Mouse (Mus musculus) megakaryocyte, embryonic 14.5 days (primary cell): ENCODE data around the gene Atp5l. TPM values are rescaled to one million over a fixed set of nuclear protein-coding genes. Genes with fewer than 3 reads are reported as not detected.

Experiments used
- H3K27me3 ChIP-seq: replicated peaks from 2 replicates; pipeline ENCODE3; 2012; ENCODE audit warnings: inconsistent platforms
- H3K36me3 ChIP-seq: replicated peaks from 2 replicates; pipeline ENCODE3; 2012; ENCODE audit warnings: low read length, inconsistent platforms, mixed read lengths
- H3K4me1 ChIP-seq: 2 replicates; pipeline ENCODE4 v1.6.1; 2012; ENCODE audit warnings: inconsistent platforms
- H3K4me3 ChIP-seq: replicated peaks from 2 replicates; pipeline ENCODE3; 2012; ENCODE audit warnings: moderate library complexity, mild to moderate bottlenecking, inconsistent platforms
- H3K9me3 ChIP-seq: 2 replicates; pipeline ENCODE4 v1.6.1; 2012; ENCODE audit warnings: inconsistent platforms
- FLI1 ChIP-seq: IDR thresholded peaks from 2 replicates; pipeline ENCODE4 v1.6.1; 2012; ENCODE audit warnings: low read length, inconsistent platforms, mixed read lengths
- GATA1 ChIP-seq: IDR thresholded peaks from 3 replicates; pipeline ENCODE4 v1.6.1; 2012; ENCODE audit warnings: mixed read lengths, low read length, inconsistent platforms, borderline replicate concordance
- polyA plus RNA-seq: library from polyadenylated mRNA; stranded (reverse); fragments of >175 nt; gene quantifications from 2 replicates; pipeline ENCODE4 v1.2.3, GENCODE M21; 2012; ENCODE audit warnings: low replicate concordance; ENCODE audit not compliant: insufficient read depth

Atp5l gene
- polyA plus RNA-seq, 1 experiment, result 26.7 TPM

DNA sequence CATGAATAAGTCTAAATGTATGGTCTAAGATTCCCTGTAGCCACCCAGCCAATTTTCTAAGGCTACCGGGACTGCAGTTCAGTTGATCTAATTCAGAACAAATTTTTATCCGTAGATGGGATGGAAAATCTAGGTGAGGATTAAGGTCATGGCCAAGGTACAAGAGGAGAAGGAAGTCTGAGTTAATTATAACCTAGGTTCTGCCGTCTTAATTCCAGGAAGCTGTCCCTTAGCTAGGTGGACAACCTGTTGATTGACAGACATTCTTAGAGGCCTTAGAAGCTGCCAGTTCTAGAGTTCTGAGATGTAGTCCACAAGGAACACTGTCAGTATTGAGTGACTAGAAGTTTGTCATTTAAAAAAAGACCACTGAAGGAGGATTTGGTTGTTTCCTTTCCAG is 20.8 kb downstream of the Atp5l start:
- no peaks in the 10 kb centered on the region for H3K36me3 ChIP-seq
- H3K9me3 ChIP-seq, result no peaks in the 10 kb centered on the region
- peaks cover 17% of the 10 kb centered on the region for H3K4me1 ChIP-seq
- no peak overlapping the region for H3K4me3 ChIP-seq
- no peak for TF ChIP-seq GATA1
- no peak for TF ChIP-seq FLI1
- no peaks in the 10 kb centered on the region for H3K27me3 ChIP-seq

- peaks cover 2% of the 10 kb centered on the region; the same call in 1 of the 2 replicates for H3K9me3 ChIP-seq
- peaks cover 23% of the 10 kb centered on the region for H3K4me1 ChIP-seq
- H3K27me3 ChIP-seq, result no peaks in the 10 kb centered on the region
- H3K4me3 ChIP-seq, result no peak overlapping the region
- TF ChIP-seq FLI1, result no peak
- TF ChIP-seq GATA1, result no peak
- H3K36me3 ChIP-seq, result no peaks in the 10 kb centered on the region
Measured at GRCm38 (mm10) chr9:44897024-44897423, 23.5 kb downstream of the Atp5l start.

GRCm38 (mm10) chr9:44892664-44893063 is 27.9 kb downstream of the Atp5l start:
- Histone ChIP-seq H3K36me3 (no peaks in the 10 kb centered on the region), H3K9me3 (peaks cover 2% of the 10 kb centered on the region; the same call in 1 of the 2 replicates), H3K4me1 (peaks cover 38% of the 10 kb centered on the region), H3K4me3 (no peak overlapping the region), H3K27me3 (no peaks in the 10 kb centered on the region)
- TF ChIP-seq GATA1 (no peak), FLI1 (no peak)

- TF ChIP-seq GATA1, result no peak
- TF ChIP-seq FLI1, result no peak
- no peak overlapping the region for H3K4me3 ChIP-seq
- H3K9me3 ChIP-seq, result peaks cover 2% of the 10 kb centered on the region; the same call in 1 of the 2 replicates
- no peaks in the 10 kb centered on the region for H3K36me3 ChIP-seq
- peaks cover 39% of the 10 kb centered on the region for H3K4me1 ChIP-seq
- H3K27me3 ChIP-seq, result no peaks in the 10 kb centered on the region
Measured at GRCm38 (mm10) chr9:44891210-44891609, 29.3 kb downstream of the Atp5l start.

DNA sequence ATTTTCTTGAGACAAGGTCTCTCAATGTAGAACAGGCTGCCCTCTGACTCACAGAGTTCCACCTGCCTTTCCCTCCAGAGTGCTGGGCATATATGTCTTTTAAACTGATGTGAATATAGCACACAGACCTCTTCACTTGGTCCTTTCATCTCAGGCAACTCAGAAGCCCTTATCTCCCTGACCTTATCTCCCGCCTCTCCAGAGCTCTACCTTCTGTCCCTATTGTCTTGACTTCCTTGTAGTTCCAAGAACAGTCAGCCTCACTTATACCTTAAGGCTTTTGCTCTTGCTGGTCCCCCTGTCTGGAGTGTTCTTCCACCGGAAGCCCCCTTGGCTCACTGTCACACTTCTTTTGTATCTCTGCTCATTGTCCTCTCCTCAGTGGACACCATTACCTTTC is 30.4 kb downstream of the Atp5l start:
- Histone ChIP-seq H3K4me3 (no peak overlapping the region), H3K4me1 (peaks cover 42% of the 10 kb centered on the region), H3K9me3 (peaks cover 2% of the 10 kb centered on the region; the same call in 1 of the 2 replicates), H3K27me3 (no peaks in the 10 kb centered on the region), H3K36me3 (no peaks in the 10 kb centered on the region)
- no peak for TF ChIP-seq FLI1

DNA sequence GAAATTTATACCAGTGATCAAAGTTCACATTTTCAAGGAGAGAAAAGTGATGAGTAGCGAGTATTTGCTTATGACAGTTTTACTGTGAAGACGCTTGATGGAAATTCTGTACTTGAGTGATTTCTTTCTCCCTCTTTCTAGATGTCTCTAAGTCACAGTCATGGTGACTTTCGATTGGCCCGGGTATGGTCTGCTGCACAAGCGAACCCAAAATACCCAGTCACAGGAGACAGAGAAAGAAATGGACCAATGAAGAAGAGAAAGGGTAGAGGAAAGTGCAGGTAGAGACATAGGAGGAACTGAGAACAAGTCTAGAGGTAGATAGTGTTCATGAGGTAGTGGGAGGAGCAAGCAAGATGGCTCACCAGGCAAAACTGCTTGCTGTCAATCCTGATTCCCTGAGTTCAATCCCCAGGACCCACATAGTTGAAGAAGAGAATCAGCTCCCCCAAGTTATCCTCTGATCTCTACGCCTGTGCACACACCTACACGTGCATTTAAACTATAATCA is 32.4 kb downstream of the Atp5l start:
- H3K27me3 ChIP-seq, result no peaks in the 10 kb centered on the region
- peaks cover 36% of the 10 kb centered on the region for H3K4me1 ChIP-seq
- TF ChIP-seq GATA1 (no peak), FLI1 (no peak)
- no peaks in the 10 kb centered on the region for H3K9me3 ChIP-seq
- no peaks in the 10 kb centered on the region for H3K36me3 ChIP-seq
- no peak overlapping the region for H3K4me3 ChIP-seq

DNA sequence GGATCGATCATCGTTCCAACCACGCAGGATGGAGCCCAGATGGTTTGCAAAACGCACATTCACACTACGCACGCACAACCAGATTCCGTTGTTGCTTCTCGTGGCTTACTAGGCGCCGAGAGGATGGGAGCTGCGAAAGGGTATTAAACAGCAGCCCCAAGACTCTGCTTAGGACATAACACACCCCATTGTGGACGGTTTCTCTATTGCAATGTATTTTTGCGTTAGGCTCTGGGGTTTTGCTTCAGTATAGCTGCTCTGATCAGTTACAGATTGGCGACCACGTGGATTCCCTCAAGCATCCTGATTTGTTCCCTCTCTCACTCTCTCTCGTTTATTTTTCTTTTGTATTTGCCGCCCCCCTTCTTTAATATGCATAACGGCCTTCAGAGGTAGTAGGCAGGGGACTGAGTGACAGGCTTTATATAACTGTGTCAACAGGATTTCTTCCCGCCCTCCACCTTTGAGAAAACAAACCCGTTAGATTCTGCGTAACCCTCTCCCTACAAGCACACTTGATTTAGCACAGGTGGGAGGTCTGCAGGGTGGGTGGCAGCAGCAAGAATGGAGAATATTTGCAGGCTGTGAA is 37.5 kb downstream of the Atp5l start:
- H3K4me1 ChIP-seq, result peaks cover 46% of the 10 kb centered on the region
- TF ChIP-seq GATA1, result no peak
- peak overlapping the region; percentile 96 for H3K4me3 ChIP-seq
- no peaks in the 10 kb centered on the region for H3K9me3 ChIP-seq
- H3K36me3 ChIP-seq, result peaks cover 4% of the 10 kb centered on the region
- H3K27me3 ChIP-seq, result no peaks in the 10 kb centered on the region

- peaks cover 52% of the 10 kb centered on the region for H3K4me1 ChIP-seq
- H3K27me3 ChIP-seq, result no peaks in the 10 kb centered on the region
- no peak for TF ChIP-seq GATA1
- no peak for TF ChIP-seq FLI1
- H3K9me3 ChIP-seq, result no peaks in the 10 kb centered on the region
- H3K36me3 ChIP-seq, result peaks cover 10% of the 10 kb centered on the region
- peak overlapping the region; percentile 96 for H3K4me3 ChIP-seq
Measured at GRCm38 (mm10) chr9:44882436-44882980, 38.0 kb downstream of the Atp5l start.

DNA sequence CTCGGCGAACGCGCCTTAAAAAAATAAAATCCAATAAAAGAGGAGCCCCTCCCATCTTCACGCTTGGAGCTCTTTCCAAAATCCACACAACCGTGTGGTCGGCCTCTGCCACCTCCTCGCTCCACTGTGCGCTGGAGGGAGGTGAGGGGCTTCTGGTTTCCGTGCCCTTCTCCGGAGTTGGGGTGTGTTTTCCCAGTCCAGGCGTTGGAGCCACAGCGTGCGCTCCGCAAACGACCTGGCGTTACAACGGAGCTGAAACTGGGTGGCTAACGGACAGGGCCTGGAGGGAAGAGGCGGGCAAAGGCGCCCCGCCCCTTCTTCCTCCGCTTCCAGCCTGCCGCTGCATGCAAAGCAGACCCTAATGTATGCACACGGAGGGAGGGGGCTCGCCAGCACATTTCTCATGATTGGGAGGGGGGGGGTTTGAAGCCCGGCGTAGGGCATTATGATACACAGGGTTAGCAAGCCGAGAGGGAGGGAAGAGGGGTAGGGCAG is 38.6 kb downstream of the Atp5l start:
- Histone ChIP-seq H3K4me1 (peaks cover 57% of the 10 kb centered on the region), H3K9me3 (no peaks in the 10 kb centered on the region), H3K4me3 (peak overlapping the region; percentile 96), H3K27me3 (no peaks in the 10 kb centered on the region), H3K36me3 (peaks cover 15% of the 10 kb centered on the region)
- TF ChIP-seq FLI1 (no peak), GATA1 (no peak)

- TF ChIP-seq FLI1 (no peak), GATA1 (no peak)
- H3K27me3 ChIP-seq, result no peaks in the 10 kb centered on the region
- H3K9me3 ChIP-seq, result no peaks in the 10 kb centered on the region
- peak within 1 kb of the TSS; percentile 96 for H3K4me3 ChIP-seq
- H3K4me1 ChIP-seq, result peaks cover 64% of the 10 kb centered on the region
- peaks cover 22% of the 10 kb centered on the region for H3K36me3 ChIP-seq
Measured at GRCm38 (mm10) chr9:44881221-44881871, 39.2 kb downstream of the Atp5l start, which contains the start of gene Kmt2a. Gene Kmt2a, minus strand, starts transcription at chr9:44881296.
